Comparison of ENCODE assay signal across 17 mouse cellular contexts in genomic region chr8:78709948-78710644, GRCm38 (mm10).
"Had no signal": no experiment of that assay in that cellular context is flagged by ENCODE, and none has a peak within 500 bp of the region (broad histone marks: within the 10 kb centered on the region; RNA-seq: fewer than 3 reads in every experiment).

No protein-coding gene starts in this region.

- DNase-seq: kidney, adult 2 months; kidney, postnatal 25 days; layer of hippocampus, adult 9-11 months; liver, embryonic 13.5 days; lung, adult 2 months; lung, postnatal 14 days; lung, postnatal 4 days; midbrain, embryonic 14.5 days; right cerebral cortex, adult 18-20 months; right cerebral cortex, postnatal 14 days; right cerebral cortex, postnatal 4 days; thymus, postnatal 25 days had no signal

- H3K4me2 ChIP-seq: liver, embryonic 13.5 days; midbrain, embryonic 11.5 days; neural tube, embryonic 12.5 days had no signal

- H3K9me3 ChIP-seq: liver, embryonic 13.5 days; neural tube, embryonic 12.5 days had no signal

- H3K27ac ChIP-seq: kidney, postnatal 0 days; layer of hippocampus, adult 2 months; liver, embryonic 13.5 days; neural tube, embryonic 12.5 days; stomach, postnatal 0 days had no signal

- H3K27me3 ChIP-seq: liver, embryonic 13.5 days; neural tube, embryonic 12.5 days had no signal

- H3K9ac ChIP-seq: liver, embryonic 13.5 days; neural tube, embryonic 12.5 days had no signal

- H3K4me1 ChIP-seq: liver, embryonic 13.5 days; neural tube, embryonic 12.5 days had no signal

- H3K4me3 ChIP-seq: layer of hippocampus, adult 2 months; liver, embryonic 13.5 days; neural tube, embryonic 12.5 days had no signal

- H3K36me3 ChIP-seq: liver, embryonic 13.5 days; neural tube, embryonic 12.5 days had no signal
